Mouse (Mus musculus) liver, embryonic 16.5 days (tissue): Measurements from ENCODE around the gene Rere. TPM values are rescaled to one million over a fixed set of nuclear protein-coding genes. Genes with fewer than 3 reads are reported as not detected.
"Not testable (repeated sequence)": the region's sequence is repeated elsewhere in the genome, so short reads cannot be mapped to it uniquely, and the experiment has no call there.

ENCODE experiments used
- ATAC-seq: fragments of 200-750 bp; cut with Nextera tagmentation; 2 replicates; pipeline ENCODE4 v1.8.0; 2017; ENCODE audit warnings: low read depth, mild to moderate bottlenecking, moderate number of reproducible peaks, moderate library complexity
- H3K27ac ChIP-seq: fragments of 300-500 bp; sonication (generic); 2 replicates; pipeline ENCODE4 v1.5.1; 2014; ENCODE audit warnings: mild to moderate bottlenecking, low read length
- H3K27me3 ChIP-seq: fragments of 300-500 bp; sonication (generic); 2 replicates; pipeline ENCODE4 v1.6.1; 2014; ENCODE audit warnings: low read depth, low read length, mixed read lengths; ENCODE audit not compliant: control insufficient read depth, insufficient read depth
- H3K36me3 ChIP-seq: fragments of 300-500 bp; sonication (generic); 2 replicates; pipeline ENCODE4 v1.6.1; 2014; ENCODE audit warnings: mild to moderate bottlenecking; ENCODE audit not compliant: control insufficient read depth, insufficient read depth
- H3K4me1 ChIP-seq: fragments of 300-500 bp; sonication (generic); 2 replicates; pipeline ENCODE4 v1.6.1; 2014; ENCODE audit warnings: low read depth, low read length, mixed read lengths; ENCODE audit not compliant: control insufficient read depth
- H3K4me2 ChIP-seq: fragments of 300-500 bp; sonication (generic); 2 replicates; pipeline ENCODE4 v1.6.1; 2014; ENCODE audit warnings: low read depth, low read length, mixed read lengths
- H3K4me3 ChIP-seq: fragments of 300-500 bp; sonication (generic); 2 replicates; pipeline ENCODE4 v1.5.1; 2014; ENCODE audit warnings: low read depth, mild to moderate bottlenecking, low read length
- H3K9ac ChIP-seq: fragments of 300-500 bp; sonication (generic); 2 replicates; pipeline ENCODE4 v1.6.1; 2014; ENCODE audit warnings: low read depth, low read length
- H3K9me3 ChIP-seq: fragments of 300-500 bp; sonication (generic); replicated peaks from 2 replicates; pipeline ENCODE4 v1.6.1; 2016; ENCODE audit warnings: low read length; ENCODE audit not compliant: control insufficient read depth
- WGBS: fragments of 180-500 bp; shearing (Covaris S2); extraction: QIAGEN DNeasy Blood & Tissue Kit; methylation state at CpG from one replicate; pipeline ENCODE4 v1.1.7; 2014; ENCODE audit not compliant: insufficient replicate concordance; 5-methylcytosine and 5-hydroxymethylcytosine counted together
- polyA plus RNA-seq: library from polyadenylated mRNA; unstranded; fragments of >200 nt; fragmentation: Nextera tagmentation; extraction: Ambion mirVana; gene quantifications from 2 replicates; pipeline ENCODE4 v1.2.1, GENCODE M21; 2015

Rere gene
- polyA plus RNA-seq, 1 experiment from 2014 or later, result 6.8 TPM

GRCm38 (mm10) chr4:150275531-150275930 is 5.9 kb upstream of the Rere start:
- no peak for ATAC-seq
- no peak overlapping the region for H3K4me2 ChIP-seq
- H3K27me3 ChIP-seq, result no peaks in the 10 kb centered on the region
- H3K4me3 ChIP-seq, result no peak overlapping the region
- H3K27ac ChIP-seq, result no peak overlapping the region
- 68% methylated on average over 5 of the region's 5 CpGs for WGBS
- peaks cover 7% of the 10 kb centered on the region for H3K4me1 ChIP-seq
- no peak overlapping the region for H3K9ac ChIP-seq
- H3K9me3 ChIP-seq, result no peaks in the 10 kb centered on the region
- H3K36me3 ChIP-seq, result no peaks in the 10 kb centered on the region

GRCm38 (mm10) chr4:150279336-150279735 is 2.1 kb upstream of the Rere start:
- WGBS, result 84% methylated on average over 5 of the region's 7 CpGs
- H3K4me1 ChIP-seq, result peaks cover 13% of the 10 kb centered on the region
- not testable (repeated sequence) for H3K9me3 ChIP-seq, H3K27me3 ChIP-seq, ATAC-seq, H3K4me3 ChIP-seq, H3K9ac ChIP-seq, H3K27ac ChIP-seq, H3K4me2 ChIP-seq, H3K36me3 ChIP-seq

GRCm38 (mm10) chr4:150280002-150280401 is 1.4 kb upstream of the Rere start:
- no peak for ATAC-seq
- Histone ChIP-seq H3K9me3 (no peaks in the 10 kb centered on the region), H3K9ac (no peak overlapping the region), H3K27me3 (no peaks in the 10 kb centered on the region), H3K4me2 (peak overlapping the region; percentile 93; the same call in 1 of the 2 replicates), H3K36me3 (no peaks in the 10 kb centered on the region), H3K4me1 (peaks cover 13% of the 10 kb centered on the region), H3K4me3 (no peak overlapping the region), H3K27ac (no peak overlapping the region)
- WGBS, result 67% methylated on average over 2 of the region's 2 CpGs

GRCm38 (mm10) chr4:150280459-150280858 is 987 bp upstream of the Rere start:
- no peak for ATAC-seq
- WGBS, result 64% methylated on average over 4 of the region's 4 CpGs
- Histone ChIP-seq H3K9me3 (no peaks in the 10 kb centered on the region), H3K36me3 (no peaks in the 10 kb centered on the region), H3K9ac (peak overlapping the region; percentile 84; the same call in 1 of the 2 replicates), H3K4me1 (peaks cover 13% of the 10 kb centered on the region), H3K27me3 (no peaks in the 10 kb centered on the region), H3K4me2 (peak overlapping the region; percentile 93), H3K4me3 (peak overlapping the region; percentile 74), H3K27ac (no peak overlapping the region; the same call in none of the 2 replicates)

- H3K27ac ChIP-seq, result peak overlapping the region; percentile 84
- no peaks in the 10 kb centered on the region for H3K27me3 ChIP-seq
- no peaks in the 10 kb centered on the region for H3K9me3 ChIP-seq
- peak overlapping the region; percentile 86 for H3K4me2 ChIP-seq
- H3K9ac ChIP-seq, result peak overlapping the region; percentile 88
- peak; percentile 12; the same call in 1 of the 2 replicates for ATAC-seq
- H3K36me3 ChIP-seq, result no peaks in the 10 kb centered on the region
- peaks cover 13% of the 10 kb centered on the region for H3K4me1 ChIP-seq
- 1% methylated on average over 46 of the region's 50 CpGs for WGBS
- peak overlapping the region; percentile 74 for H3K4me3 ChIP-seq
Measured at GRCm38 (mm10) chr4:150281891-150282630, 615 bp downstream of the Rere start.

- WGBS, result 19% methylated on average over 5 of the region's 5 CpGs
- Histone ChIP-seq H3K36me3 (no peaks in the 10 kb centered on the region), H3K27ac (peak overlapping the region; percentile 84), H3K27me3 (no peaks in the 10 kb centered on the region), H3K4me3 (peak overlapping the region; percentile 74), H3K9ac (peak overlapping the region; percentile 88), H3K9me3 (no peaks in the 10 kb centered on the region), H3K4me1 (peaks cover 13% of the 10 kb centered on the region), H3K4me2 (peak overlapping the region; percentile 86)
- no peak for ATAC-seq
Measured at GRCm38 (mm10) chr4:150282631-150283334, 1.3 kb downstream of the Rere start.

GRCm38 (mm10) chr4:150283335-150283638 is 1.8 kb downstream of the Rere start:
- H3K27ac ChIP-seq, result no peak overlapping the region
- no peaks in the 10 kb centered on the region for H3K27me3 ChIP-seq
- H3K4me2 ChIP-seq, result peak overlapping the region; percentile 34; the same call in 1 of the 2 replicates
- H3K36me3 ChIP-seq, result no peaks in the 10 kb centered on the region
- no peaks in the 10 kb centered on the region for H3K9me3 ChIP-seq
- no peak overlapping the region for H3K9ac ChIP-seq
- no peak for ATAC-seq
- 48% methylated on average over 2 of the region's 2 CpGs for WGBS
- no peak overlapping the region for H3K4me3 ChIP-seq
- H3K4me1 ChIP-seq, result peaks cover 13% of the 10 kb centered on the region

- Histone ChIP-seq H3K9ac (no peak overlapping the region), H3K9me3 (no peaks in the 10 kb centered on the region), H3K36me3 (no peaks in the 10 kb centered on the region), H3K4me2 (no peak overlapping the region), H3K27me3 (no peaks in the 10 kb centered on the region), H3K4me1 (peaks cover 13% of the 10 kb centered on the region), H3K4me3 (no peak overlapping the region), H3K27ac (no peak overlapping the region)
- 30% methylated on average over 6 of the region's 6 CpGs for WGBS
- no peak for ATAC-seq
Measured at GRCm38 (mm10) chr4:150283993-150284392, 2.5 kb downstream of the Rere start.

- Histone ChIP-seq H3K4me1 (peaks cover 8% of the 10 kb centered on the region), H3K36me3 (no peaks in the 10 kb centered on the region)
Measured at GRCm38 (mm10) chr4:150286980-150287379, 5.5 kb downstream of the Rere start.

More at GRCm38 (mm10) chr4:150286980-150287379, 5.5 kb downstream of the Rere start:
- Histone ChIP-seq H3K9ac (no peak overlapping the region), H3K27ac (no peak overlapping the region), H3K9me3 (no peaks in the 10 kb centered on the region), H3K4me2 (no peak overlapping the region), H3K4me3 (no peak overlapping the region), H3K27me3 (no peaks in the 10 kb centered on the region)
- 75% methylated on average over 8 of the region's 8 CpGs for WGBS
- ATAC-seq, result no peak
